Mouse (Mus musculus): ENCODE data around the gene Pml. TPM values are rescaled to one million over a fixed set of nuclear protein-coding genes. Genes with fewer than 3 reads are reported as not detected.
"Not testable (repeated sequence)": the region's sequence is repeated elsewhere in the genome, so short reads cannot be mapped to it uniquely, and the experiment has no call there.

Gene Pml
- polyA plus RNA-seq, 1 experiment from 2014 or later: 4.0 TPM

DNA sequence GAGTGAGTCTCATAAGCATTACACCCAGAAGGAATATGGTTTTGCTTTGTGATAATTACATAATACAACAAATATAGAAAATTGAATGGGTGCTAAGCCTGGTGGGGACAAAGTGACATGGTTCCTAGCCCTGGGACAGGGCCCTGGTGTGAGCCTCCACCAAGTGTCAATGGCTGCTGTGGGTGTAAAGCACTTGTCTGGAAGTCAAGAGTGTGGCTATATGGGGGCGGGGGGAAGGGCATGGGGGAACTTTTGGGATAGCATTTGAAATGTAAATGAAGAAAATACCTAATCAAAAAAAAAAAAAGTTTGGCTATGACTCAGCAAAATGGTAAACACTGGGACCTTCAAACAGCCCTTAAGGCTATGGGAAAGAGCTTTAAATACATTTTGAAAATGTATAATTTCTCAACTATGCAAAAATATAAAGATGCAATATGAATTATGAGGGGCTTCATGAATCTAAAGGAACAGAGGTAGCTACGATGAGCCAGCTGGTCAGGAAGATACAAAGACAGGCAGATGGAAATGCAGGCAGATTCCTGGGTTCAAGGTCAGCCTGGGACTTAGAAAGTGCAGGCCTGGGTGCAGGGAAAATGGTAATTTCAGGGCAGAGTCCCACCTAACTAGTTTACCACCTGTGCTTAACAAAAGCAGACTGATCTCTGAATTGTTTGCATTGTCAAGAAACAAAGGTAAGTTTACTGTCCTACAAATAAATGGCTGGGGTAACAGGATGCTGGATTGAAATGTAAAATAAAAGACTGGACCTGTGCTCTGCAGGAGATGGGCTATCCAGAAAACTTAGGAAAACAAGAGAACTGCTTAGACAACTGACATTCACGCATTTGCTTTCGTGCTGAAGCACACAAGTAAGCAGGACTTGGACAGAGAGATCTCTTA is 29.5 kb upstream of the Pml start:
- WGBS: 47% methylated on average over 4 of the region's 4 CpGs
- Histone ChIP-seq H3K27me3 (no peaks in the 10 kb centered on the region), H3K4me3 (no peak overlapping the region), H3K9me3 (no peaks in the 10 kb centered on the region), H3K4me2 (no peak overlapping the region), H3K9ac (no peak overlapping the region), H3K27ac (replicated peaks) (no peak overlapping the region), H3K4me1 (replicated peaks) (peaks cover 18% of the 10 kb centered on the region), H3K36me3 (no peaks in the 10 kb centered on the region)
- no peak for ATAC-seq (ENCODE audit: low read depth)

DNA sequence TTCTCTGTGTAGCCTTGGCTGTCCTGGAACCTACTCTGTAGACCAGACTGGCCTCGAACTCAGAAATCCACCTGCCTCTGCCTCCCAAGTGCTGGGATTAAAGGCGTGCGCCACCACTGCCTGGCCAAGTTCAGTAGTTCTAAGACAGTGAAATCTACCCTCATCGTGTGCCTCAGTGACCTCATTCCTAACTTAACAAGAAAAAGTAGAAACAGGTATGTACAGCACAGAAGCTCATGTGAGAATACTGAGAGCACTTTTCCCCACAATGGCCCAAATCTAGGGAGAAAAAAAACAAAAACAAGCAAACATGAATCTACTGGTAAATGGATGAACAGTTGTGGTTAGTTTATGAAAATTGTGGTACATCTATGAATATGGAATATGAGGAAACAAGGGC is 28.7 kb upstream of the Pml start:
- H3K4me1 ChIP-seq (replicated peaks): peaks cover 18% of the 10 kb centered on the region
- H3K9me3 ChIP-seq: no peaks in the 10 kb centered on the region
- H3K27ac ChIP-seq (replicated peaks): no peak overlapping the region
- H3K4me3 ChIP-seq: no peak overlapping the region
- WGBS: 89% methylated on average over 4 of the region's 4 CpGs
- H3K9ac ChIP-seq: no peak overlapping the region
- H3K36me3 ChIP-seq: no peaks in the 10 kb centered on the region
- no peak for ATAC-seq (ENCODE audit: low read depth)
- H3K27me3 ChIP-seq: no peaks in the 10 kb centered on the region
- no peak overlapping the region for H3K4me2 ChIP-seq

DNA sequence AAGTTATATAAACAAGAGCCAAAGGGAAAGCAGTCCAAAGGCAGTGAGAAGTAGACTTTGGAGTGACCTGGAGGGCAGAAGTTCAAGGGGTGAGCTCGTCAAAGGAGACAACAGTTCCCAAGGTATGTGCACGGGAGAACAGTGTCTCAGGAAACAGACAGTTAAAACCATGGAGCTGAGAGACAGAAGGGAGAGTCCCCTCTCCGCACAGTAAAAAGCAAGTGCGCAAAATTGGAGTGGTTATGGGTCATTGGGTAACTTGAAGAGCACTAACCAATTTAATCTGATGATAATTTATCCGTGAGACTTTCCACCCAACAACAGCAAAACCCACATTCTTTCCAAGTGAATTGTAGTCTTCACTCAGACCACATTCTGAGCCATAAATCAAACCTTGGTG is 26.8 kb upstream of the Pml start:
- no peak overlapping the region for H3K27ac ChIP-seq (replicated peaks)
- no peak overlapping the region for H3K4me2 ChIP-seq
- H3K9ac ChIP-seq: no peak overlapping the region
- no peak overlapping the region for H3K4me3 ChIP-seq
- 30% methylated on average over 5 of the region's 5 CpGs for WGBS
- H3K9me3 ChIP-seq: no peaks in the 10 kb centered on the region
- no peaks in the 10 kb centered on the region for H3K36me3 ChIP-seq
- no peaks in the 10 kb centered on the region for H3K27me3 ChIP-seq
- H3K4me1 ChIP-seq (replicated peaks): peaks cover 18% of the 10 kb centered on the region
- no peak; the same call in 1 of the 2 replicates for ATAC-seq (ENCODE audit: low read depth)

DNA sequence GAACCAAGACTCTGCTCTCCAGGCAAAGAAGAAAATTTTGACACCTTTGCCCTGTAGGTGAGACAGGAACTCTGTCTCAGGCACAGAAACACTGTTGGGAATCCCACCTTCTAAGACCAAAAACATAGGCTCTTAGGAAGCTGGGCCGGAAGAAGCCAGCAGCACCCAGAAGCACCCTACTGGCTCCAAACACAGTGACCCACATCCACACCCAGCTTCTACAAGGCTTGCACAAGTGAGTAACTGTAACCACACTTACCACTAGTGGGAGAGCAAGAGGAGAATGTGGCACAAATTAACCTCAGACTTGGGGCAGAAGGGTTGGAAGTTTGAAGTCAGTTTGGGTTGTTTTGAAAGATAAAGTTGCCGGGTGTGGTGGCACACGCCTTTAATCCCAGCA is 26.2 kb upstream of the Pml start:
- no peak overlapping the region for H3K4me2 ChIP-seq
- peak overlapping the region; percentile 33; the same call in 1 of the 2 replicates for H3K27ac ChIP-seq (replicated peaks)
- no peaks in the 10 kb centered on the region for H3K9me3 ChIP-seq
- H3K9ac ChIP-seq: no peak overlapping the region
- H3K4me1 ChIP-seq (replicated peaks): peaks cover 18% of the 10 kb centered on the region
- no peak overlapping the region for H3K4me3 ChIP-seq
- 86% methylated on average over 3 of the region's 3 CpGs for WGBS
- ATAC-seq (ENCODE audit: low read depth): no peak
- no peaks in the 10 kb centered on the region for H3K36me3 ChIP-seq
- H3K27me3 ChIP-seq: no peaks in the 10 kb centered on the region

DNA sequence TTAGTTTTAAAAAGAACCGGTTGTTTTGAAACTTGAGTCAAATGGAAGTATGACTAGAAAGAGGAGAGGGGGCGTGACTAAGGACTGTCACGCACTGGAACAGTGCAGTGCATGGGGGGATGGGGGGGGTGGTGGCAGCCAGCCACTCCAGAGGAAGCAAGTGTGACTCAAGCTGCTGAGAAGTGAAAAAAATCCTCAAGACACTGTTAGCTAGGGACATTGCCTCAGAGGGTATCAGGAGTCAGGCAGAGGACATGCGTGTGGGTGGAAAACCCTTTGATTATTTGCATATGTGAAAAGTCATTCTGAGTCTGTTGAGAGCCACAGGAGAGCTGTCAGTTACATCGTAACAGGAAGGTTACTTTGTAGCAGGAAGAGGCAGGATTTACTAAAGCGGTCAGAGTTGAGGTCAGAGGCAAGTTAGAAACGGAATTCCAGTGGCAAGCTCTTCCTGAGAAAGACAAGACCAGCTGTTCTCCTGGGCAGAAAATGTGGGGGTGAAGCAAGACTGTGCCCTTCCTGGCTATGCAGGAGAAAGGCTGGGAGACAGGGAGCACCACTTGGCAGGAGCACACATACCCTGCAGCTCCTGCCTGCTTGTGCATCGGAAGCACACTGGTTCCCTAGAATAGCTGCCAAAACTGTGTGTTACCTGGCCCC is 25.7 kb upstream of the Pml start:
- Histone ChIP-seq H3K4me2 (no peak overlapping the region), H3K27ac (replicated peaks) (peak overlapping the region; percentile 33), H3K9me3 (no peaks in the 10 kb centered on the region), H3K36me3 (no peaks in the 10 kb centered on the region), H3K4me3 (no peak overlapping the region), H3K9ac (no peak overlapping the region), H3K27me3 (no peaks in the 10 kb centered on the region), H3K4me1 (replicated peaks) (peaks cover 18% of the 10 kb centered on the region)
- peak; percentile 47; the same call in 1 of the 2 replicates for ATAC-seq (ENCODE audit: low read depth)
- 37% methylated on average over 8 of the region's 8 CpGs for WGBS

DNA sequence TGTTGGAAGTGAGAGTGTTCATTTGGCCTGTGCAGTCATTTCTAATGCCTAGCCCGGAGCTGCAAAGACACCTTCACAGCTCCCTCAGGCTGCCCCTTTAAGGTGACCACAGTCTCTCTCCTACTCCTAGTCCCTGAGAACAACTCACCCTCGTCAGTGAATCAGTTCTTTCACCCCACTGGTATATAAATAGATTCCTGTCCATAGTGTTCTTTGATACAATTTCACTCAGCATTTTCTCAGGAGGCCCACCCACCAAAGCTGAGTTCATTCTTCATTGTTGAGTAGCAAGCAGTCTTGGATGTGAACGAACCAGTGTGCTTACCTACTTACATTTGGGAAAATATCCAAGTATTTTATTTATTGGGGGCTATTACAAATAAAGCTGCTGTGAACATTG is 25.0 kb upstream of the Pml start:
- no peak overlapping the region for H3K4me2 ChIP-seq
- no peak overlapping the region for H3K9ac ChIP-seq
- H3K36me3 ChIP-seq: no peaks in the 10 kb centered on the region
- 45% methylated on average over 3 of the region's 3 CpGs for WGBS
- H3K27me3 ChIP-seq: no peaks in the 10 kb centered on the region
- peak overlapping the region; percentile 33; the same call in 1 of the 2 replicates for H3K27ac ChIP-seq (replicated peaks)
- H3K9me3 ChIP-seq: no peaks in the 10 kb centered on the region
- ATAC-seq (ENCODE audit: low read depth): no peak
- H3K4me1 ChIP-seq (replicated peaks): peaks cover 18% of the 10 kb centered on the region
- H3K4me3 ChIP-seq: no peak overlapping the region

DNA sequence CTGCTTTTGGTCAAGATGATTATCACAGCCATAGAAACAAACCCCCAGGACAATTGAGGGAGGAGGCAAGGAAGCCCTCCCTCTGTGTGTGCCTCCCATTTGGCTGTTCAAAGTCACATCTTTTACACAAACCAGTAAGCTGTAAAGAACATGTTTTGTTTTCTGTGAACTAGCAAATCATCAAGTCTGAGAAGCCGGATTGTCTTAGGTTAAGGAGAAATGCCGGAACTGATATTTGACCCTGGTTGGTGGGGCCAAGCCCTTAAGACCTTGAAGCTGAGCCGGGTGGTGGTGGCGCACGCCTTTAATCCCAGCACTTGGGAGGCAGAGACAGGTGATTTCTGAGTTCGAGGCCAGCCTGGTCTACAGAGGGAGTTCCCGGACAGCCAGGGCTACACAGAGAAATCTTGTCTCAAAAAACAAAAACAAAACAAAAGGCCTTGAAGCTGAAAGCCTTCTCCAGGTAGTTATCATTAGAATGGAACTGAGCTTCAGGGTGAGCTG is 24.6 kb upstream of the Pml start:
- Histone ChIP-seq H3K27me3 (no peaks in the 10 kb centered on the region), H3K4me3 (no peak overlapping the region), H3K4me2 (no peak overlapping the region), H3K4me1 (replicated peaks) (peaks cover 18% of the 10 kb centered on the region), H3K36me3 (no peaks in the 10 kb centered on the region), H3K27ac (replicated peaks) (peak overlapping the region; percentile 33; the same call in 1 of the 2 replicates), H3K9me3 (no peaks in the 10 kb centered on the region), H3K9ac (no peak overlapping the region)
- ATAC-seq (ENCODE audit: low read depth): no peak
- 82% methylated on average over 7 of the region's 7 CpGs for WGBS

DNA sequence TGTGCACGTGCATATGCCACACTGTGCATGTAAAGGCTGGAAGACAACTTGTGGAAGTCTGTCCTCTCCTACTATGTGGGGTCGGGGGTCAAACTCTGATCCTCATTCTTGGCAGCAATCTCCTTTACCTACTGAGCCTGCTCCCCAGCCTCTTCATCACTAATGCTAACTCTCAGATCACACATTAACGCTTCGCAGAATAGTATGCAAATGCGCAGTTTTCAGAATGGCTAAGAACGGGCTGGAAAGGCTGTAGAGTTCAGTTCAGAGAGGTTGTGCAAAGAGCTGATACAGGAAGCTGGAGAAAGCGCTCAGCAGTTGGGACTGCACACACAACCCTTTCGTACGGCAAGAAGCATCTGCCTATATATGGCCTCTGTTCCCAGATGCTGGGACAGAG is 23.3 kb upstream of the Pml start:
- Histone ChIP-seq H3K4me3 (no peak overlapping the region), H3K4me2 (no peak overlapping the region), H3K9me3 (no peaks in the 10 kb centered on the region), H3K9ac (no peak overlapping the region), H3K36me3 (no peaks in the 10 kb centered on the region), H3K4me1 (replicated peaks) (peaks cover 18% of the 10 kb centered on the region), H3K27me3 (no peaks in the 10 kb centered on the region), H3K27ac (replicated peaks) (no peak overlapping the region)
- 75% methylated on average over 9 of the region's 9 CpGs for WGBS
- no peak for ATAC-seq (ENCODE audit: low read depth)

DNA sequence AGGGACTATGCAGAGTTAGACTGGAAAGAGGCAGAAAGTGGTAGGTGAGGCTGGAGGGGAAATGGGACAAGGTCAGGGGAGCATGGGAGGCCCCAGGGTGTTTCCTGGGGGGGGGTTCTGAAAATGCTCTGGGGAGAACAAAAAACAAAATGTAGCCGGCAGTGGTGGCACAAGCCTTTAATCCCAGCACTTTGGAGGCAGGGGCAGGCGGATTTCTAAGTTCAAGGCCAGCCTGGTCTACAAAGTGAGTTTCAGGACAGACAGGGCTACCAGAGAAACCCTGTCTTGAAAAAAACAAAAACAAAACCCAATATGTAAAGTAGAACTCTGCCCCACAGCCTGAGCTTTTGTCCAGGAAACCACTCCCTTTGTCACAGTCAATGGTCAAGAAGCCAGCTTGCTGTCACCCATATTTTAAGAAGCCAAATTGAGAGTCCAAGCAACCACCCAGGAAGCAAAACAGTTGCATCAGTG is 22.5 kb upstream of the Pml start:
- no peak overlapping the region for H3K4me3 ChIP-seq
- peaks cover 18% of the 10 kb centered on the region for H3K4me1 ChIP-seq (replicated peaks)
- WGBS: 87% methylated on average over 2 of the region's 2 CpGs
- no peaks in the 10 kb centered on the region for H3K36me3 ChIP-seq
- no peak overlapping the region for H3K9ac ChIP-seq
- H3K27ac ChIP-seq (replicated peaks): no peak overlapping the region
- no peak for ATAC-seq (ENCODE audit: low read depth)
- no peak overlapping the region for H3K4me2 ChIP-seq
- no peaks in the 10 kb centered on the region for H3K27me3 ChIP-seq
- H3K9me3 ChIP-seq: no peaks in the 10 kb centered on the region

DNA sequence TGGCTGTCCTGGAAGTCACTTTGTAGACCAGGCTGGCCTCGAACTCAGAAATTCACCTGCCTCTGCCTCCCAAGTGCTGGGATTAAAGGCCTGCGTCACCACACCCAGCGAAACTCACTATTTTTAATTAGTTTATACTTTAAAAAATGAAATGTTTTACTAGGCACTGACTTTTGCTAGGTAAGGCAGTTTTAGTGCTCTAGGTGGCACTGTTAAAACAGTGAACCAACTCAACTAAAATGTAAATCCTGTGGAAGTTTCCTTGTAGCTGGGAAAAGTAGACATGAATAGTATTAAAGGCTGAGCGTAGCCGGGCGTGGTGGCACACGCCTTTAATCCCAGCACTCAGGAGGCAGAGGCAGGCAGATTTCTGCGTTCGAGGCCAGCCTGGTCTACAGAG is 22.0 kb upstream of the Pml start:
- H3K27me3 ChIP-seq; H3K9ac ChIP-seq; H3K9me3 ChIP-seq; H3K27ac ChIP-seq (replicated peaks); H3K36me3 ChIP-seq; ATAC-seq (ENCODE audit: low read depth); H3K4me3 ChIP-seq; H3K4me2 ChIP-seq: not testable (repeated sequence)
- WGBS: 92% methylated on average over 9 of the region's 9 CpGs
- peaks cover 24% of the 10 kb centered on the region for H3K4me1 ChIP-seq (replicated peaks)

DNA sequence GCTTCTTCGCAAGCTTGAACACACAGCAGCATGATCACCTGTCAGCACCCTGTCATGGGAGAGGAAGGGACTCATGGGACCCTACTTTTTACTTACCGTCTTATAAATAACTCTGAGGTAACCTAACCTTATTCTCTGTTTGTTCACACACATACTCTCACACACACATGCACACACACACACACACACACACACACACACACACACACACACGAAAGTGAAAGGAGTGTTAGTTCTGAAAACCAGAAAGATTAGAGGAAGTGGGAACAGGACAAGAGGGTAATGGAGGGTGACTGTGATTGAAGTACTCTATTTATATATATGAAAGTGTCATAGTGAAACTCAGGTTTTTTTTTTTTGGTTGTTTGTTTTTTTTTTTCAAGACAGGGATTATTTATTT is 21.5 kb upstream of the Pml start:
- no peaks in the 10 kb centered on the region for H3K9me3 ChIP-seq
- H3K4me3 ChIP-seq: no peak overlapping the region
- peaks cover 28% of the 10 kb centered on the region for H3K4me1 ChIP-seq (replicated peaks)
- 94% methylated on average over 3 of the region's 3 CpGs for WGBS
- no peak for ATAC-seq (ENCODE audit: low read depth)
- H3K9ac ChIP-seq: no peak overlapping the region
- no peaks in the 10 kb centered on the region for H3K27me3 ChIP-seq
- no peak overlapping the region for H3K4me2 ChIP-seq
- H3K36me3 ChIP-seq: no peaks in the 10 kb centered on the region
- H3K27ac ChIP-seq (replicated peaks): no peak overlapping the region

DNA sequence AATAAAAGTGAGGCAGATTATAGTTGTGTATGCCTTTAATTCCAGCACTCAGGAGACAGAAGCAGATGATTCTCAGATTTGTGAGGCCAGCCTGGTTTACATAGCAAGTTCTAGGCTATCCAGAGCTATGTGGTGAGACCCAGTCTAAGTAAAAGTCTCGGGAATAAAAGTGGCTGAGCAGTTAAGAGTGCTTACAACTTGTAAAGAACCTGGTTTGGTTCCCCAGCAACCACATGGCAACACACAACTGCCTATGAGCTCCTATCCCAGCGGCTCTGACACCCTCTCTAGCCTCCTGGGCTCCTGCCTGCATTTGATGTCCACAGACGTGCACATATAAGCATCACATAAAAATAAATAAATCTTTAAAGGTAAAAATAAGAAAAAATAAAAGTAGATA is 20.5 kb upstream of the Pml start:
- 56% methylated on average over 3 of the region's 3 CpGs for WGBS
- Histone ChIP-seq H3K9me3 (no peaks in the 10 kb centered on the region), H3K27ac (replicated peaks) (no peak overlapping the region), H3K4me3 (no peak overlapping the region), H3K36me3 (no peaks in the 10 kb centered on the region), H3K4me1 (replicated peaks) (peaks cover 20% of the 10 kb centered on the region), H3K27me3 (no peaks in the 10 kb centered on the region), H3K4me2 (no peak overlapping the region), H3K9ac (no peak overlapping the region)
- no peak for ATAC-seq (ENCODE audit: low read depth)

Data from neural tube, embryonic 13.5 days (tissue).